Mouse (Mus musculus): ENCODE data around the gene Cdh23.

DNA sequence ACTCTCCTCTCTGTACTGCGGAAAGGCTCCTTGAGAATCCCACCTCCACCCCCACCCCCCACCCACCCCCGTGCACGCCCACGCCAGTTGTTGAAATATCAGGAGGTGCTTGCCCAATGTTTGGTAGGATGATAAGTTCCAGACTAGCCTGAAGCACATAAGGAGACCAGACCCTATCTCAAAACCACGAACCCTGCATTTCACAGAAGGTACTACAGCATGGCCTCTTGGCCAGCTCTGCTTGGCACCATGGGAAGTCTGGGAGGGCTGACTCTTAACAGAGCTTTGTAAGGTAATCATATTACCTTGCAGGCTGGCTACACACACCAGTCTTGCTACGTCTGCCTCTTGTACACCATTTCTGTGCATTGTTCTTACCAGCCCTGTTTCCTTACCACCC lies 424.0 kb downstream of the Cdh23 start:
- TF ChIP-seq TCF12 (IDR thresholded peaks at IDR 0.05; ENCODE audit: insufficient read depth, poor library complexity, severe bottlenecking) (no peak), POLR2AphosphoS2 (IDR thresholded peaks at IDR 0.05; ENCODE audit: insufficient read length, low read depth) (no peak)

Measured in myocyte (in vitro differentiated cells).